Mouse (Mus musculus): ENCODE data around the gene Hspbap1.

GRCm38 (mm10) chr16:35806973-35807662 is 36.9 kb downstream of the Hspbap1 start:
- TF ChIP-seq GATA1 (IDR thresholded peaks at IDR 0.05; ENCODE audit: borderline replicate concordance, low read length): no peak
- TF ChIP-seq FLI1 (IDR thresholded peaks at IDR 0.05; ENCODE audit: low read length): no peak
